Mouse (Mus musculus): ENCODE data around the gene Ptpn14.

Gene Ptpn14

DNA sequence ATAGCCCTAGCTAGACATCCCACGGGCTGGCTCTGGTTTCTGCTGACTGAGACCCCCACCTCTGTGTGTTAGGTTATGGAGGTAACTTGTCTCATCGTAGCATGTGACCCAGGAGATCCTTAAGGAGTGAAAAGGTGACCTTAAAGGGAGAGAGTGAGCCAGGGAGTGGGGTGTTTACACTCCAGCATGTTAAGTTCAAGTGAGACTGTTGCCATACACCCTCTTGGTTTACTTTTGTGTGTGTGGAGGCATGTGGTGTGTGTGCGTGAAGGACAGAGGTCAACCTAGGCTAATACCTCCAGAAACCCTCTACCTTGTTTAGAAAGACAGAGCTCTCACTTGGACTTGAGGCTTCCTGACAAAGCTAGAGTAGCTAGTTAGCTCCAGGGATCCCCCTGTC is 42.4 kb downstream of the Ptpn14 start:
- DNase-seq (ENCODE audit: low read depth, low spot score), result no peak

DNA sequence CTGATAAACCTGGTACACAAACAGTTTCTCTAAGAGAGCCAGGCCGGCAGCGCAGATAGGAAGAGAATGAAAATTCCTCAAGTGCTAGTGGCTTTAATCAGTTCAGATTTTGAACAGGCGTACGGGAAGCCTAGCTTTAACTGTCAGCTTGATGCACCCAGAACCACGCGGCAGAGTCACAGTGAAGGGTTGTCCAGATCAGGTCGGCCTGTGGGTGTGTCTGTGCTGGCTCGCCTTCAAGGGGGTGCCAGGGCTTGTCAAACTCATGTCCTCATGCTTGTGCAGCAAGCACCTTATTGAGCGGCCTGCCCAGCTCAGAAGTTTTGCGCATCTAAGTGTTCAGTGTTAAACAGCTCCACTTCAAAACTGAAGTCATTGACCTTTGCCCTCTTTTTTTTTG is 44.6 kb downstream of the Ptpn14 start:
- no peak for DNase-seq (ENCODE audit: low read depth, low spot score)

DNA sequence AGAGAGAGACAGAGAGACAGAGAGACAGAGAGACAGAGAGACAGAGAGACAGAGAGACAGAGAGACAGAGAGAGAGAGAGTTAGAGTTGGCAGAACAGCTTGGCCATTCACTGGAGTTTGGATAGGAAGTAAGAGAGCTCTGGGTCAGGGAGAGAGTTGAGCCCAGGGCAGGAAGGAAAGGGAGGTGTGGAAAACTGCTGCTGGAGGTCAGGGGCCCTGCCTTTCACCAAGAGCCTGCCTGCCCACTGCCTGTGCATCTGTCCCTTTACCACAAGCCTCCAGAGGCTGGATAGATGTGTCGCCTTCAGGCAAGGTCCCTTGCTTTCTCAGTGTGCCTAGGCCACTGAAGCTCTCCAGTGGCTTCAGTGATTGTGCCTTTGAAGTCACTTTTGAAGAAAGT is 46.7 kb downstream of the Ptpn14 start:
- no peak for DNase-seq (ENCODE audit: low read depth, low spot score)

DNA sequence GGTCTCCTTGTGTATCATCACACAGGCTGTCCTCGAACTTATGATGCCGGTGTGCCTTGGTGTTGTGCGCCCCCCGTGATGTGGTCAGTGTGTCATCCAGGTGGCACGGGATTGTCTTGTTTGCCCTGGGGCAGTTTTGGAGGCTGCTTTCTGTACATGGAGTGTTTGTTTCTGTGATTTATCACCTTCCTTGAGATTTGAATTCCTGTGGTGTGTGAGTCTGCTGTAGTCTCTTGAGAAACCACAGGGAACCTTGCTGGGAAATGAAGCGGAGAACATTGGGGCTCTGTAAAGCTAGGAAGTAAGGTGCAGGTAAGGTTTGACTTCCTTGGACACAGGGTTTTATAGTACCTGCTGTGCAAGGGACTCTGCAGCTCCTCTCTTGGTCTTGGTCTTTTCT is 49.1 kb downstream of the Ptpn14 start:
- no peak for DNase-seq (ENCODE audit: low read depth, low spot score)

DNA sequence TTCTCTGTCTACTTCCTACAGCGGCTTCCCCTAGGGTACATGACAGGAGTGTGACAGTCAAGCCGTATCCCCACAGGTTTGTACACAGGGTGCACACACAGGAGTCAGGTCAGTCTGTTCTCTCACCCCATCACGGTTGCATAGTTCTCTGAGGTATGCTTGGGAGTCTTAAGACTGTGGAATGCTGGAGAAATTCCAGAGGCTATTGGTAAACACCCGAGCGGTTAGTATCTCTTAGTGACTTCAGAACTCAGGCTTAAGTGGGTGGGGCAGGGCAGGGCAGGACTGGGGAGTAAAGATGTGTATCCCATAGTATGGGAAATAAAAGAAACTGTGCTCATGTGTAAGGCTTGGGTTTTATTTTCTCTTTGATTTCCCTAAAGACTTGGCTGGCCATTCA is 50.3 kb downstream of the Ptpn14 start:
- no peak for DNase-seq (ENCODE audit: low read depth, low spot score)

DNA sequence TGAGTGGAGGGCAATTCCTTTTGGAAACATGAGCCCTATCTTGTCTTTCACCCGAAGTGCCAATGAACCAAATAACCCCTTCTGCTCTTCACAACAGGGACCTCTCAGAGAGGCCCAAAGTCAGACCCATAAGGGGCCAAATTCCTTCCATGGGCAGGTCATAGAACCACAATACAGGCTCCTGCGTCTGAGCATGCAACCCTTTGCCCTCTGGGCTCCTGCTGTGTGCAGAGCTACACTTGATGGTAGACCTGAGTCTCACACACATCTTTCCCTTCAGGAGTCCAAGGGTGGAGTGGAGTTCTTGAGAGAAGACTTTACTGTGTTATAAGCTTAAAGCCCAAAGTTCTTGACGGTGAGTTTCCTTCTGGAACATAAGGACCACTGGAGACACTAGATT is 51.2 kb downstream of the Ptpn14 start:
- DNase-seq (ENCODE audit: low read depth, low spot score), result no peak

DNA sequence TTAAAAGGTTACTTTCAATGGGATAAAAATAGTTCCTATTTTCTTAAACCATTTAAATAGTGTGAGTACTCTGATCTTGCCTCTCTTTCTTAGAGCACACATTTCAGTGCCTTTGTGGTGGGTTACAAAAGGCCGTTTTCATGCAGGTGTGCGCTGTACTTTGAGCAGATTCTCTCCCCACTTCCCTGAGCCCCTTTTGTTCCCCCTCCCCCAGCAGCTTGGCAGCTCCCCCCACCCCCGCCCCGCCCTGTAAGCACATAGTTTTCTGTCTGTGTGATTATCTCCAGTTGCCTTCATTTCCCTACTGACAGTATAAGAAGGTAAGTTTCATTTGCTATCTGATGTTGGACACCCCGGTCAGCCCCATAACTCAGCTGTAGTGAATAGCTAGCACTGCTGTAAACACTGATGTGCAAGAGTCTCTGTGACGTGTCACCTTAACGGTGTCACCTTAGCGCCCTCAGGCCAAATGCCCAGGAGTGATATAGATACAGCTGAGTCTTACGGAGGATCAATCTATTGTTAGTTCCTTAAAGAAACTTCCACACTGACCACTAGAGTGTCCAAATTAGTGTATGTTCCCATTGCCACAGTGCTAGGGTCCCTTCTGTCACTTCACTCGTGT is 53.8 kb downstream of the Ptpn14 start:
- no peak for DNase-seq (ENCODE audit: low read depth, low spot score)

DNA sequence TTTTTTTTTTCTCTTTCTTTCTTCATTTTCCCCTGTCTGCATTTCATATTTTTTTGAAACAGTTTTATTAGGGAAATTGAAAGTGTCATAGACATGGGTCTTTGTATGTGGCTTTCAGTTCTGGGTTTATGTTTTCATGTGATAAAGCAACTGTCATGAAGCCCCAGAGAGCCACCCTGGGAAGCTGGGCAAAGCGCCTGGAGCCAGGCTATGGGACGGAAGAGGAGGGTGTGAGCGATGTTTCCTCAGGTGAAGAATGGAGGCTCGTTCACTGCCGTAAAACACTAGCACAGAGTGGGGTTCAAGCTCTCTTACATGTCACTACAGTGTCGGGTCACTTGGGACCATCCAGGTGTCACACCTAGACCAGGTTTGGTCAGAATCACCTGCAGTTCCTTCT is 54.6 kb downstream of the Ptpn14 start:
- no peak for DNase-seq (ENCODE audit: low read depth, low spot score)

DNA sequence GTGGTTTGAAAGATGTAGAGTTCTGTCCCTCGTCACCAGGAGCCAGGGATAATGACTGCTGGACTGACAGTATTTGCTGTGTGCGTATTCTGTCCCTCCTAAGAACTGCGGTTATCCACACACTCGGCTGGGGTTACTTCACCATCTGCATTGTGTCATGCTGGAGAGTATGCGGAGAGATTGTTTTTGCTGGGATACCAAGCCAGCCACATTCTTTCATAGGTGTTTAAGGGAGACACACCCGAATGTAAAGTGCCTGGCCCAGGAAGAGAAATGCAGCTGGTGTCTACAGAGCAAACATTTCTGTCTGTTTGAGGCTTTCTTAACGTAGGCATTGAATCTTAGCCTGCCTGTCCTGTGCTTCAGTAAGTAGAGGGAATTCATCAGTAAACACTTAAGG is 56.4 kb downstream of the Ptpn14 start:
- no peak for DNase-seq (ENCODE audit: low read depth, low spot score)

DNA sequence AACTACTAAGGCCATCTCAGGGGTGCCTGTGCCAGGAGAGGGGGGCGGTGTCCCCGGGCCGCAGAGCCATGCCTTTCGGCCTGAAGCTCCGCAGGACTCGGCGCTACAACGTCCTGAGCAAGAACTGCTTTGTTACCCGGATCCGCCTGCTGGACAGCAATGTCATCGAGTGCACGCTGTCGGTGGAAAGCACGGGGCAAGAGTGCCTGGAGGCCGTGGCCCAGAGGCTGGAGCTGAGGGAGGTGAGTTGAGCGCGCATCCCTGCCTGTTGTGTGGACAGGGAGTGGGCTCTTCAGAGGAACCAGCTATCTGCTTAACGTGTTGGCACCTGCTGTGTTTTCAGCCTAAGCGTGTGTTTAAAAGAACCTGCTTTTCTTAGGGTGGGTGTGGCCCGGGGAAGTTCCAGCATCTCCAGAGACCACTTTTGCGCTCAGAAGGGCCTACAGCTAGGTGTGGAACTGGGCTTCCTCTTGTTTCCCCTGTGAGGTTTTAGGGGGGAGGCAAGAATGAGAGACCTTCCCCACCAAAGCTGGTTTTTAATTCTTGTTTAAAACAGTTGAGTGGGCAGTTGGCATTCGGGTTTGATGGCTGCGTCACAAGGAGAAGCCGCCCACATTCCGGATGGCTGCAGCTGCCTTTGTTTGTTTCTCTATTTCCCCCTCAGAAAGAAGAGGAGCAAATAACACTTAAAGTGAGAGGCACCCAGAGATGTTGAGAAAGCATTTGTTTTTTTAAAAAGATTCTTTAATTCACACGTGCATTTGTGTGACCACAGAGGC is 58.8 kb downstream of the Ptpn14 start:
- DNase-seq (ENCODE audit: low read depth, low spot score), result no peak

DNA sequence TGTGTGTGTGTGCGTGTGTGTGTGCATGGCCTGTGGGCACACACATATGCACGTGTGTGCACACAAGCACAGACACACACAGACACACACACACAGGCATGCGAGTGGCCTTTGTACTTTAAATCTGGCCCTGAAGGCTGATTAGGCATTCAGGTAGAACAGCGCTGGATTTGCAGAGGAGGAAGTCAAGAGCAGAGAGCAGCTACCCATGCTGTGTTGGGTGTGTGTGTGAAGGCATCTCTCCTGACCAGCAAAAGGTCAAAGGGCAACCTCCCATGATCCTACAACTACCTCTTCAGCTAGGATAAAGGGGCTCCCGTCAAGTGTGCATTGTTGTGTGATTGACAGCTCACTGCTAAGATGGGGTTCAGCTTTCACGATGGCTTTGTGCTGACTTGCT is 61.5 kb downstream of the Ptpn14 start:
- DNase-seq (ENCODE audit: low read depth, low spot score), result no peak

DNA sequence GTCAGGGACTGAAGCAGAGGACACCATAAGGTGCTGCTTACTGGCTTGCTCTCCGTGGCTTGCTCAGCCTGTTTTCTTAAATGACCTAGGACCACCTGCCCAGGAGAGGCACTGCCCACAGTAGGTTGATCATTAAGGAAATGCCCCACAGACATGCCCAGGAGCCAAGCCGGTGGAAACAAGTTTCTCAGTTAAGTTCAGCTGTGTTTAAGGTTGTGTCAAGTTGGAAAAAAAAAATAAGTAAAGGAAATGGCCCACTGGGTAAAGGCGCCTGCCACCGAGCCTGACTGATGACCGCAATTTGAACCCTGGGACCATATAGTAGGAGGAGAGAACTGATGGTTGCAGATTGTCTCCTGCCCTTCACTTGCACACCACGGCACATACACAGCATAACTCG is 62.6 kb downstream of the Ptpn14 start:
- DNase-seq (ENCODE audit: low read depth, low spot score), result no peak

DNA sequence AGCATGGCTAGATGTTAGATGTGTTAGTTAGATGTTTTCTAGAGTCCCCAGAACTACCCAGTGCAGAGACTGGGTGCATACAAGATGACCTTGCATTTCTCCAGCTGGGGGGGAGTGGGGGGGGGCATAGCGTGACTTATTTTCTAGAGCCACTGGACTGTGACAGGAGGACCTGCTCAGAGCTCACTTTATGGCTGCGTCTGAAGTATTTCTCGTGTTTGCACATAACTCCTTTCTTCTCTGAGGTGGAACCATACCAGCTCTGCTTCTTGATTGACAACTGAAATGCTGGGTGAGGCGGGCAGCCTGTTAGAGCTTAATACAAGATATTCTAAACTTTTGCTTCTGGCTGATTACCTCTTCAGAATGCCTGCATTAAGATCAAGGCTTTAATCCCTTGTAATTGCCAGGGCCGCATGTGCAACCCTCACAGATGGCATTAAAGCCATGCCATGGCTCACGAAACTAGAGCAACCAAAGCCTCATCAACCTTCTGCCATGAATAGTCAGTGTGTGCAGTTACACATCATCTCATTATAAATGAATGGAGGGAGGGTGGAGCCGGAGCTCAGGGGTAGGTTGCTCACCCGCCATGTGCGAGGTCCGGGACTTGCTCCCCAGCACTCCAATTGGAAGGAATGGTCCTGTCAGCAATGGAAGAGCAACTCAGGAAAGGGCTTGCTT is 63.6 kb downstream of the Ptpn14 start:
- no peak for DNase-seq (ENCODE audit: low read depth, low spot score)

DNA sequence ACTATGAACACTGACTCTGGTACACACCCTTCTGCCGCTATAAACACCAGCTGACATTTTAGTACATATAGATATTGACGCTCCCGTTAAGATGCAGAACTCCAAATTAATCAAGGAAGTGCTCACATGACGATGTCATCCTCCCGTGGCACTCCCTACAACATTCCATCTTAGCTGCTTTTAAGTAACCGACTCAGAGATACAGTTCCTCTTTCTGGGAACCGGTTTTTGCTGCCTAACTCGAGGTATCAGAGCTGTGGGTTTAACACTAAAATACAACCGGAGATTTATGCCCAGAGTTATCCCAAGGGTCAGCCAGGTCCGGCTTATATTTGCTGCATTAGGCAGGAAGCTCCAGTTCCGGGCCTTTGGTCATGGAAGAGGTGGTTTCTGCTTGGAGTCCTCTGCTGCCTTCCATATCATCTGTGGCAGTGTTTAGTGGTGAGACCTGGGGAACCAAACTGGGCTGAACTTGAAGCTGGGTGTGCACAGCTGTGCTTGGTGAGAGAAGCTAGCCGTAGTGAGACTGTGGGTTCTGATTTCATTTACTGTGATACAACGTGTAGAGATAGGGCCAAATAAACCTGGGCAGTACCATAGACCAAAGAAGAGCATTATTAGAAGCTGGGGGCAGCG is 64.6 kb downstream of the Ptpn14 start:
- no peak for DNase-seq (ENCODE audit: low read depth, low spot score)

DNA sequence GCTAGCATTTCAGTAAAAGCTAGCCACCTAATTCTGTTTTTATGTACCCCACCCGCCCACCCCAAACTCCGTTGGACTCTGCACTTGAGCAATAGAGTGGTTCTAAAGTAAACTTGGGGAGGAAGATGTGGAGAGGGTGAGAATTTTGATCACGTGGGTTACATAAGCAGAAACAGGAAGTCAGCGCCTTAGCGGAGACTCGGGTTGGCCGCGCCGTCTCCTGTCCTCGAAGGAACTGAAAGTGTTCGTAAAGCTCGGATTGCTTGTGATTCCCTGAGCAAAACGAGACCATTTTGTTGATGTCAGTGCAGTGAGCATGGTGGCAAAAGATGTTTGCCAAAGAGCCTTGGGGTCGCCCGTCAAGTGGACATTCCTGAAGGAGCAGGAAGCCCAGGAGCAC is 70.9 kb downstream of the Ptpn14 start:
- no peak for DNase-seq (ENCODE audit: low read depth, low spot score)

DNA sequence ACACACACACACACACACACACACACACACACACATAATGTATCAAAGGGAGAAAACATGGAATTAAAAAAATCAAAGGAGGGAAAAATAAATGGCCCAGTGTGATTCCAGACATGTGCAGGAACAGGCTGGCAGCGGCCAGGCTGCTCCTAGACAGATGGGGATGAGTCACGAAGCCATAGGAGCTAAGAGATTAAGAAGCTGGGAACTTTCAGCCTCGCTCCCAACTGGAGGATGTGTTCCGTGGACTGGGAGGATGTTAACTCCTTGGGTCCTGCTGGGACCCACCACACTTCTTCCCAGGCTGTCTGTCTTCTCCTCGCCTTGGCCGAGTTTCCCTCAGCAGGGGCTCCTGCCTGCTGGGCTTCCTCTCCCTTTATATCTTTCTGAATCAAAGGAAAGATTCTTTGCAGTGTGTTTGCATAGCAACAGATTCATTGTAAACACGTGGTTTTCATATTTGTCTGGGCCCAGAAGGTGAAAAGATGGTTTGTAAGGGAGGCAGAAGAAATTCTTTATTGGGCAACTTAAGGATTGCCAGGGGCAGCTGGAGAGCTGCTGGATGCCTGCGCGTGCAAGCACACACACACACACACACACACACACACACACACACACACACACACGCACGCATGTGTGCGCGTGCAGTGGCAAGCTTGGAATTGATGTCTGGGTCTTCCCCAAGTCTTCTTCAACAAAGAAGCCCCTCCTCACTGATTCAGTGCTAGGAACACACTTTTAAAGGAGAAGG is 72.3 kb downstream of the Ptpn14 start:
- no peak for DNase-seq (ENCODE audit: low read depth, low spot score)

DNA sequence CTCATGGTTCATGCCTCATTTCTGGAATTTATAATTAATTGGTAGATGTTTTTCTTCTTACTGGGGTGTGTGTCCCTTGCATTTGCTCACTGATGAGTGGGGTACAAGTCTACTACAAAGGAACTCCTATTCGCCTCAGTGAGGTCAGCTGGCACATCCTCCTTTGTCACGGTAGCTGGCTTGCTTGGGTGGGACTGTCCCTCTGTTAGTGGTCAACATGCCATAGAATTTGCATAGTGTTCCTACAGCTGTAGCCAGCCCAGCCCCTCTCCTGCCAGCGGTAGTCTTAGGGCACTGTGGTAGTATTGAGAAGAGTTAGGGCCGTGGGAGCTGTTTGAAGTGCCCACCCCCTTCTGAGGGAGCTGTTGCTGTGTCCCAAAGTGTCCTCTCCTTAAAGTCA is 73.2 kb downstream of the Ptpn14 start:
- DNase-seq (ENCODE audit: low read depth, low spot score), result no peak

DNA sequence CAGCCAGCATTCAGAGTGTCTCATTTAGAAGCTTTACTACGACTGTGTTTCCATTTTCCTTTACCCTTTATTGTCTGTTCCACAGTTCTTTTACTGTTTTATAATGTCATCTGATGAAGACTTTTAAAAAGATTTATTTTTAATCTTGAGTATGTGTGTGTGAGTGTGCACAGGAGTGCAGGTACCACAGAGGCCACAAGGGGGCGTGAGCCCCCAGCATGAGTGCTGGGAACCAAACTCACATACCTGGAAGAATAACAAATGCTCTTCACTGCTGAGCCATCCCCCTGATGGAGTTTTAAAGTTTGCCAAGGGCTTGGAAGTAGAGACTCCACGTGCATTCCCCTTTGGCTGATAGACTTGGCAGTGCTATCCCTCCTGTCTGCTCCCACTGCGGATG is 74.5 kb downstream of the Ptpn14 start:
- no peak for DNase-seq (ENCODE audit: low read depth, low spot score)

DNA sequence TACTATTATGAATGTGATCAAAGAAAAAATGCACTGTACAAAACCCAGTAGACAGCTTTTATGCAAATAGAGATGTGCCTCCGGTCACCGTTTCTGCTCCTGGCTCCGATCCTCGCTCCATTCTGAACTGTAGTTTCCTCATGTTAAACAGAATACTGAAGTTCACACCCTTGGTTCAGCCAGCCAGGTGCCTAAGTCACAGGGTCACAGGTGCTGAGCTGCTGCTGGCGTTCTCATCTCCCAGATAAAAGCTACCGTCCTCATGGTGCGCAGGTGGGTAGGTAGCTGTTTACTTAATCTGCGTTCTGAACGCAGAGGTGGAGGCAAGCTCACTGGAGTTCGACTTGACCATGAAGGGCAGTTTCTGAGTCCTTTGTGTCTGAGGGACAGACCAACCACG is 75.7 kb downstream of the Ptpn14 start:
- DNase-seq (ENCODE audit: low read depth, low spot score), result no peak

DNA sequence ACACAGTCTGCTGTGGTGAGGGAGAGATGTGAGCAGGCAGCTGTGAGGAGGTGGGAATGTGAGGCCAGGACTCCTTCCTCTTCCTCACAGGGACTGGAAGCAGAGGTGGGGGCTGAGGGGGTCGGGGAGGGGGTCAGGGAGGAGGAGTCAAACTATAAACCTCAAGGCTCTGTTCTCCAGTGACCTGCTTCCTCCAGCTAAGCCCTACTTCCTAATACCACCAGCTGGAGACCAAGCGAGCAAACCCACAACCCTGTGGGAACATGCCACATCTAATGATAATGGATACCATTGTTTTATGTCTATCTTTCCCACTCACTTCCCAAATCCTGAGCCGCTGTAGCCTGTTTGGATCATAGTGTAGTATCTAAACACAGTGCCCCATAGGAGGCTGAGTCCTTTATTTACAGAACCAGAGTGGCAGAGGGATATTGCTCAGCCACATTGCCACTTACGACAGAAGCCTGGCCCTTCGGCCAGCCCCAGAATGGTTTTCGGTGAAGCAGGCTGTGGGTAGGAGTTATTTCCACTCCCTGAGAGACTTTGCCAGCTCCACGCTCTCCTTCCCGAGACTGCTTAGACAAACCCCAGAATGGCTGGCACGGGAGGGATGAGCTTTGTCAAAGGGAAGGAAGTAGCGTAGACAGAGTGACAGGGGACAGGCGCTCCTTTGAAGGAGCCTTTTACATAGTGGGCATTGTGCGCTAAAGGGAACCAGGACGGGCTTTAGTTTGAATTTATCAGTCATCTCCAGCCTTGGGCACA is 78.6 kb downstream of the Ptpn14 start:
- DNase-seq (ENCODE audit: low read depth, low spot score), result no peak

DNA sequence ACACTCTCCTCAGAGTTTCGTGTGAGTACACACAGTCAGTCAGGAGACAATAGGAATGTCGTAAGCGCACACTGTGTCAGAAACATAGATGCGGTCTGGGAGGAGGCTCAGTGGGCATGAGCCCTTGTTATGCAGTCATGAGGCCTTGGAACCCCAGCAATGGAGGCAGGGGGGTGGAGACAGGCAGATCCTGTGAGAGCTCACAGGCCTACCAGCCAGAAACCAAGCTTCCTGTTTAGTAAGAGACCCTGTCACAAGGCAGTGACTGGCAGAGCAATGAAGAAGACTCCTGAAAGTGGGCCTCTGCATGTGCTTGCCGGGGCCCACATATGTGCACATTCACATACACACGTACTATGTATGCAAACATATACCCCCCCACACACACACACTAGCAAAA is 79.9 kb downstream of the Ptpn14 start:
- DNase-seq (ENCODE audit: low read depth, low spot score), result no peak
